Mouse (Mus musculus) kidney, postnatal 0 days (tissue): ENCODE data around the gene Hoxb8. TPM values are rescaled to one million over a fixed set of nuclear protein-coding genes. Genes with fewer than 3 reads are reported as not detected.

ENCODE experiments used
- ATAC-seq: fragments of 200-750 bp; cut with Nextera tagmentation; replicated peaks from 2 replicates; pipeline ENCODE4 v1.8.0; 2017; ENCODE audit warnings: low read depth, moderate number of reproducible peaks, moderate TSS enrichment, moderate library complexity; ENCODE audit not compliant: low FRiP score
- DNase-seq: peaks from one replicate; pipeline ENCODE4 v3.0.0-alpha.2; 2016; ENCODE audit warnings: low spot score
- H3K27ac ChIP-seq: fragments of 300-500 bp; sonication (generic); 2 replicates; pipeline ENCODE4 v1.5.1; 2014; ENCODE audit warnings: mild to moderate bottlenecking
- H3K27me3 ChIP-seq: fragments of 300-500 bp; sonication (generic); 2 replicates; pipeline ENCODE4 v1.6.1; 2014; ENCODE audit warnings: low read length, mixed read lengths; ENCODE audit not compliant: insufficient read depth
- H3K36me3 ChIP-seq: fragments of 300-500 bp; sonication (generic); 2 replicates; pipeline ENCODE4 v1.6.1; 2014; ENCODE audit warnings: low read length, mixed read lengths; ENCODE audit not compliant: insufficient read depth
- H3K4me1 ChIP-seq: fragments of 300-500 bp; sonication (generic); replicated peaks from 2 replicates; pipeline ENCODE4 v1.6.1; 2014; ENCODE audit warnings: antibody characterized with exemption, low read length, mixed read lengths; ENCODE audit not compliant: insufficient read depth
- H3K4me2 ChIP-seq: fragments of 300-500 bp; sonication (generic); 2 replicates; pipeline ENCODE4 v1.6.1; 2014; ENCODE audit warnings: mild to moderate bottlenecking, low read length, moderate library complexity, mixed read lengths
- H3K4me3 ChIP-seq: fragments of 300-500 bp; sonication (generic); replicated peaks from 2 replicates; pipeline ENCODE4 v1.5.1; 2014; ENCODE audit warnings: low read depth, low read length
- H3K9ac ChIP-seq: fragments of 300-500 bp; sonication (generic); 2 replicates; pipeline ENCODE4 v1.6.1; 2014; ENCODE audit warnings: low read depth, low read length
- H3K9me3 ChIP-seq: fragments of 300-500 bp; sonication (generic); replicated peaks from 2 replicates; pipeline ENCODE4 v1.6.1; 2016; ENCODE audit warnings: low read length, inconsistent platforms, mixed read lengths
- CTCF ChIP-seq: IDR thresholded peaks from 2 replicates; pipeline ENCODE4 v1.5.1; 2016; ENCODE audit warnings: antibody characterized with exemption, low read depth, mild to moderate bottlenecking, moderate library complexity
- WGBS: fragments of 180-500 bp; shearing (Covaris S2); extraction: QIAGEN DNeasy Blood & Tissue Kit; methylation state at CpG from one replicate; pipeline ENCODE4 v1.1.7; 2014; 5-methylcytosine and 5-hydroxymethylcytosine counted together
- polyA plus RNA-seq: library from polyadenylated mRNA; unstranded; fragments of >200 nt; fragmentation: Nextera tagmentation; extraction: Ambion mirVana; gene quantifications from 2 replicates; pipeline ENCODE4 v1.2.1, GENCODE M21; 2015

Gene Hoxb8
- polyA plus RNA-seq, 1 experiment from 2014 or later = 12.2 TPM

GRCm38 (mm10) chr11:96284774-96285734, 3.3 kb downstream of the Hoxb8 start:
- no peaks in the 10 kb centered on the region for H3K27me3 ChIP-seq

GRCm38 (mm10) chr11:96285771-96286738, 4.3 kb downstream of the Hoxb8 start, which contains the start of gene Hoxb7:
Gene Hoxb7, plus strand, starts transcription at chr11:96286623.
- H3K4me2 ChIP-seq = peak within 1 kb of the TSS; percentile 96
- DNase-seq = peak; percentile 95
- ATAC-seq = peak; percentile 22; the same call in 1 of the 2 replicates
- no peak for TF ChIP-seq CTCF
- no peaks in the 10 kb centered on the region for H3K9me3 ChIP-seq
- peaks cover 27% of the 10 kb centered on the region for H3K4me1 ChIP-seq
- WGBS = under 1% methylated on average over 43 of the region's 43 CpGs
- peak within 1 kb of the TSS; percentile 98 for H3K9ac ChIP-seq
- no peaks in the 10 kb centered on the region for H3K27me3 ChIP-seq
- peak within 1 kb of the TSS; percentile 84 for H3K4me3 ChIP-seq
- H3K27ac ChIP-seq = peak within 1 kb of the TSS; percentile 99
- no peaks in the 10 kb centered on the region for H3K36me3 ChIP-seq

More at GRCm38 (mm10) chr11:96284774-96285734, 3.3 kb downstream of the Hoxb8 start:
- TF ChIP-seq CTCF = no peak
- H3K4me2 ChIP-seq = peak overlapping the region; percentile 96
- DNase-seq = peak; percentile 95
- peak overlapping the region; percentile 99 for H3K27ac ChIP-seq
- H3K4me1 ChIP-seq = peaks cover 25% of the 10 kb centered on the region
- no peaks in the 10 kb centered on the region for H3K36me3 ChIP-seq
- WGBS = under 1% methylated on average over 36 of the region's 37 CpGs
- peak; percentile 89 for ATAC-seq
- H3K4me3 ChIP-seq = peak overlapping the region; percentile 84
- H3K9me3 ChIP-seq = no peaks in the 10 kb centered on the region
- H3K9ac ChIP-seq = peak overlapping the region; percentile 98

GRCm38 (mm10) chr11:96286739-96287385, 5.2 kb downstream of the Hoxb8 start:
- Histone ChIP-seq H3K4me2 (peak overlapping the region; percentile 96), H3K4me3 (peak overlapping the region; percentile 84), H3K9ac (peak overlapping the region; percentile 98), H3K4me1 (peaks cover 22% of the 10 kb centered on the region; the same call in 1 of the 2 replicates), H3K27me3 (no peaks in the 10 kb centered on the region), H3K9me3 (no peaks in the 10 kb centered on the region), H3K36me3 (no peaks in the 10 kb centered on the region), H3K27ac (peak overlapping the region; percentile 99)
- under 1% methylated on average over 55 of the region's 55 CpGs for WGBS
- ATAC-seq (peak; percentile 19; the same call in 1 of the 2 replicates), DNase-seq (no peak)
- no peak for TF ChIP-seq CTCF

GRCm38 (mm10) chr11:96287411-96287810, 5.7 kb downstream of the Hoxb8 start:
- no peaks in the 10 kb centered on the region for H3K27me3 ChIP-seq

GRCm38 (mm10) chr11:96288455-96289221, 6.9 kb downstream of the Hoxb8 start:
- H3K27me3 ChIP-seq = no peaks in the 10 kb centered on the region
- H3K36me3 ChIP-seq = no peaks in the 10 kb centered on the region
- no peak for DNase-seq
- peak overlapping the region; percentile 96 for H3K4me2 ChIP-seq
- H3K27ac ChIP-seq = peak overlapping the region; percentile 99
- no peak for TF ChIP-seq CTCF
- H3K4me1 ChIP-seq = peaks cover 22% of the 10 kb centered on the region; the same call in 1 of the 2 replicates
- no peak for ATAC-seq
- 45% methylated on average over 1 of the region's 1 CpGs for WGBS
- H3K4me3 ChIP-seq = peak overlapping the region; percentile 84
- H3K9me3 ChIP-seq = no peaks in the 10 kb centered on the region
- H3K9ac ChIP-seq = peak overlapping the region; percentile 98

More at GRCm38 (mm10) chr11:96287411-96287810, 5.7 kb downstream of the Hoxb8 start:
- H3K36me3 ChIP-seq = no peaks in the 10 kb centered on the region
- ATAC-seq = no peak
- peak overlapping the region; percentile 96 for H3K4me2 ChIP-seq
- no peak for DNase-seq
- H3K4me3 ChIP-seq = peak overlapping the region; percentile 84
- WGBS = 4% methylated on average over 9 of the region's 9 CpGs
- H3K9me3 ChIP-seq = no peaks in the 10 kb centered on the region
- TF ChIP-seq CTCF = no peak
- H3K27ac ChIP-seq = peak overlapping the region; percentile 99
- peaks cover 22% of the 10 kb centered on the region; the same call in 1 of the 2 replicates for H3K4me1 ChIP-seq
- peak overlapping the region; percentile 98 for H3K9ac ChIP-seq
